Mouse (Mus musculus): ENCODE data around the gene 4931428L18Rik.

DNA sequence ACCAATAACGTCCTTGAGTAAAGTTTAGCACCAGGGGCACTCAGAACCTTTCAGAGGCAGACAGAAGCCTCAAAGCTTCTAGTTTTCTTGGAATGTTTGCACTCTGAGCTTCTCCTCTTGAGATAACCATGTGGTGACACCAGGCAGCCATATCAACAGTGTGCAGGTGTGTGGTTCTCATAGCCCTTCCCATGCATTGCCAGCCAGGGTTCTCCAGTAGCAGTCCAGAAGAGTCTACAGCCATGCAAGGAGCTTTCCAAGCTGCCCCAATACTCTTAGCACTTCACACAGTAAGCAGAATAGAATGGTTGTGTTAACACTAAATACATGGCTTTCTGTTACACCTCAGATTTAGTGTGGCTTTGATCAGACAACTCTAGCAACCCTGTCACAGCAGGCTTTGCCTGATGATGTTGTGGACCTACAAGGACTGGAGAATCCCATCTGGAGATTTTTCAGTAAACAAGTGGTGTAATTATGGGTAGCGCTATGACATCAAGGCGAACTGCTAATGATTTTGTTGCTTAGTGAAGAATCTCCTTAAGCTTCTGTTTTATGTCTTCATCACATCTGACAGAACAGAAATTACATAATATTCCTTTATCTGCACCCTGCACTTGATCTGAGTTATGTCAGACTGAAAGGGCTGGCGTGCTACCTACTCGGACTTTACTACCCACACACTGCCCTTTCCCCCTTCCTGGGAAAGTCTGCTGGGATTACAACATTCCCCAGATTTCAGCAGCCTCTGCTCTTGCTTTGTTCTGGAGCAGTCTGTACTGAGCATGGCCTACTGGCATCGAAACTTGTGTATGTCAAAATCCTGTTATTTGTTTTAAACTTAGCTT is 149.7 kb downstream of the 4931428L18Rik start:
- TF ChIP-seq CTCF (IDR thresholded peaks at IDR 0.05; ENCODE audit: borderline replicate concordance, control insufficient read depth, extremely low read depth, insufficient read depth, low read length, poor library complexity) (no peak), POLR2A (IDR thresholded peaks at IDR 0.05; ENCODE audit: control insufficient read depth, extremely low read depth, insufficient read depth, low read length, poor library complexity) (no peak)

All from thymus, adult 2 months (tissue).